Mouse (Mus musculus) G1E-ER4 (cell line): ENCODE results near the gene Krt88. TPM values are rescaled to one million over a fixed set of nuclear protein-coding genes. Genes with fewer than 3 reads are reported as not detected.

ENCODE experiments used
- GATA1 ChIP-seq: IDR thresholded peaks from one replicate; pipeline ENCODE4 v1.8.0; 2012; ENCODE audit warnings: low read length, inconsistent platforms
- polyA plus RNA-seq: library from polyadenylated mRNA; stranded (reverse); fragments of >175 nt; gene quantifications from 2 replicates; pipeline ENCODE4 v1.2.3, GENCODE M21; 2012

Gene Krt88
- polyA plus RNA-seq, 1 experiment = not detected

DNA sequence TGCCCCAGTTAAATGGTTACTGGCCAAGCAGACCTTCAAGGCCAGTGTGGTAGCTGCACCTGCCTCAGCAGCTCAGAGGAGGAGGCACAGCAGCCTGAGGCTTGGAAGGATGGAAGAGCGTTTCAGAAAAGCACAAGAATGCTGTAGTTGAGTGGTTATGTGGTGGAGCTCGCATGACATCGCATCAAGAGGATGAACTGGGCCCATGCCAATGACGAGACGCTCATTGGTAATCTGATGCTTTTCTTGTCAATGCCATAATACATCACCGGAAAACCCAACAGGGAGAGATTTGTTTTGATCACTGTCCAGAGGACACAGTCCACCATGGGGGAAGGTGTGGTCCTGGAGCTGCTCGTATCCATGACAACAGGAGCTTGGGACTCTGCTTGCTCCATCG, 47.7 kb downstream of the Krt88 start:
- no peak for TF ChIP-seq GATA1

DNA sequence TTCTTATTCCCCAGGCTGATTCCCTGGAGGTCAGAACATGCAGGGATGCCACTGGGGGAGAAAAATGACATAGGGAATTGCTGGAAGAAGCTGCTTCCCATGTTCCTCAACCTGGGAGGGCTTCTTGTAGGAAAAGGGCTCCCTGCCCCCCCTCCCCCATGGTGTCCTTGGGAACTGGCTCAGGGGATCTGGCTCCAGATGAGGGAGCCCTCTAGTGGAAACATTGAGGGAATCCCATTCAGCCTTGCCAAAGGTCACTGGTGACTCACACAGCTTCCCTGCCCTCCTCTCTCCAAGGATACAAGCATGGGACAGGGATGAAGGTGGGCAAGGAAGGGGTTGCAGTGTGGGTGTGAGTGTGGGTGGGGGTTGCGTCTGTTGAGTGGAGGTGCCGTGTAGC, 49.6 kb downstream of the Krt88 start:
- no peak for TF ChIP-seq GATA1

Other genes starting within 250 kb of the Krt88 start
- gene Grasp, start 223.6 kb upstream of the Krt88 start, polyA plus RNA-seq = not detected in 2 replicates
- gene Nr4a1, start 193.5 kb upstream of the Krt88 start, polyA plus RNA-seq = not detected in 2 replicates
- gene Atg101, start 163.5 kb upstream of the Krt88 start, polyA plus RNA-seq = 39.0 and 53.7 TPM in 2 replicates
- not detected in 2 replicates for gene 6030408B16Rik, start 154.5 kb upstream of the Krt88 start, polyA plus RNA-seq
- not detected in 2 replicates for gene Krt80, start 77.6 kb upstream of the Krt88 start, polyA plus RNA-seq
- gene Krt7, start 36.7 kb upstream of the Krt88 start, polyA plus RNA-seq = not detected in 2 replicates
- not detected in 2 replicates for gene Krt87, start 8.9 kb upstream of the Krt88 start, polyA plus RNA-seq
- not detected in 2 replicates for gene Krt81, start 16.0 kb downstream of the Krt88 start, polyA plus RNA-seq
- gene Krt86, start 25.7 kb downstream of the Krt88 start, polyA plus RNA-seq = not detected in 2 replicates
- not detected in 2 replicates for gene Krt83, start 43.8 kb downstream of the Krt88 start, polyA plus RNA-seq
- gene Gm49425, start 69.5 kb downstream of the Krt88 start, polyA plus RNA-seq = not detected in 2 replicates
- gene Krt84, start 85.1 kb downstream of the Krt88 start, polyA plus RNA-seq = not detected in 2 replicates
- not detected in 2 replicates for gene Krt82, start 102.9 kb downstream of the Krt88 start, polyA plus RNA-seq
- gene Krt90, start 115.2 kb downstream of the Krt88 start, polyA plus RNA-seq = not detected in 2 replicates
- not detected in 2 replicates for gene Krt75, start 126.2 kb downstream of the Krt88 start, polyA plus RNA-seq
- gene Gm5414, start 180.4 kb downstream of the Krt88 start, polyA plus RNA-seq = not detected in 2 replicates
- gene Gm5478, start 199.6 kb downstream of the Krt88 start, polyA plus RNA-seq = not detected in 2 replicates
- gene Krt6b, start 232.5 kb downstream of the Krt88 start, polyA plus RNA-seq = not detected in 2 replicates
- gene Krt6a, start 246.6 kb downstream of the Krt88 start, polyA plus RNA-seq = not detected in 2 replicates